Mouse (Mus musculus) cerebellum, adult 8-10 months (tissue): ENCODE measurements at regions not wholly inside any gene's neighbourhood (a gene's known extent, or its start where the extent isn't known, plus 50 kb on each side); places are given as distances from the start of the nearest gene placed in this dataset.
A peak's percentile ranks its signal among the peaks of the same experiment; 100 is the strongest.

Experiments used
- DNase-seq: peaks from one replicate; pipeline ENCODE4 v3.0.0; 2022

DNA sequence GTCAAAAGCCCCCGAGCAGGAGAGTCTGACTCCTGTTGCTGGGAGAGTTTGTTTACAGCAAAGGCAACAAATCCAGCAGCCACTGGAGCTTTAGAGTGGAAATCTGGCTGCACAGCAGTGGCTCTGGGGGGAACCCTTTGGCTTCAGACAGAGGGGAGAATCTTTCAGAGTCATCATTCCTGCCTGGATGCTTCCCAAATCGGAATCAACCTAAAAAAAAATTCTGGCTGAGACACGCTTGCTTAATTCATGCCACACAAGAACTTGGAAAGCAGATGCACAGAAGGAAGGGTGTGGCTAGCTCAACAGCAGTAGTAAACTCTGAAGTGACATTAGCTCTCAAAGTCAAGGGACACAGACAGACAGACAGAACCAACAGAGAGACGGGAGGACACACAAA lies 175.8 kb upstream of the Nfe2l3 start:
- no peak for DNase-seq

DNA sequence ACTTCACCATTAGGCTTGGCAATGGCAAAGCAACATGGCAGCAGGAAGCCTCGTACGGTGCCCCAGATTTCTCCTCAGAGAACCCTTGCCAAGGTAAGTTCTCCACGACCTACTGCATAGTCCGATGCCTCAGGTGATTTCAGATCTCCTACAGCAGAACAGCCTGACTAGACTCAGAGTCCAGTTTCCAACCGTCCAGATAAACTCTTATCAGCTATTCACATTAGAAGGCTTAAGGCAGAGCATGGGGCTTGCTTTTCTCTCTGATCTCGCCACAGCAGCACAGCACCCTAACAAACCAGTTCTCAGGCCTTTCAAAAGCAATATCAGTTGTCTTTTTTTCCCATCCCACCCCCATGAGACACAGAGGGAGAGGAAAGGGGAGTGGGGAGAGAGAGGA lies 174.9 kb upstream of the Nfe2l3 start:
- no peak for DNase-seq

DNA sequence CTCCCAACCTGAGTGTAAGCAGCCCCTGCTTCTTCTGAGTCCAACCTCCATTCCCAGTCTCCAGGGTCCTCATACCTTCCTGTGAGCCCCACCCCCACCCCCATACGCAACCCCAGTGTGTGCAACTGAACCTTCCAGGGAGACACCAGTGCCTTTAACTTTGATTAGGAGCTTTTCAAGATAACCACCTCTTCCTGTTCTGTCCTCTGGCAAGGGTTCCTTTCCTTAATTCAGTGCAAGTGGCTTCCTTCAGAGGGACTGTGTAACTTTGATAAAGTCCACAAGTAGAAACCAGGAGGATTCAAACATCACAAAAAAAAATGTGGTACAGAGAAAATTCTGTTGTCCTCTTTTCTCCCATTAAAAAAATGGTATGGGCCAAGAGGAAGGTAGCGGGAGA lies 174.2 kb upstream of the Nfe2l3 start:
- no peak for DNase-seq

DNA sequence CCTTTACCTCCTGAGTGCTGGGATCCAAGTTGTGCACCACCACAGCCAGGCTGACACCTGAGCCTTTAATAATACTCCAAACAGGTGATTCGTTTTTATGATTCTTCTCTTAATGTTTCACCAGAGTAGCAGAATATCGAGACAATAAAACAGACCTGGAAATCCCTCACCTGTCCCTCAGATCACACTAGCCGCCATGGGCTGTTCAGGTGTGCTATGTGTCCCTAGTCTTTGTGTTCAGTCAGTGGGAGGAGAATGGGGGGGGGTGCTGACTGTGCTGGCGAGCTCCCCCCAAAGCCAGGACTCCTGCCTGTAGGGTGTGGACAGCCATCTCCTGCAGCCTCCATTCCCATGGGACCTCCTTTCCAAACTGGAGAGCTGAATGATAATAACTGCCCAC lies 168.9 kb upstream of the Nfe2l3 start:
- DNase-seq = no peak

DNA sequence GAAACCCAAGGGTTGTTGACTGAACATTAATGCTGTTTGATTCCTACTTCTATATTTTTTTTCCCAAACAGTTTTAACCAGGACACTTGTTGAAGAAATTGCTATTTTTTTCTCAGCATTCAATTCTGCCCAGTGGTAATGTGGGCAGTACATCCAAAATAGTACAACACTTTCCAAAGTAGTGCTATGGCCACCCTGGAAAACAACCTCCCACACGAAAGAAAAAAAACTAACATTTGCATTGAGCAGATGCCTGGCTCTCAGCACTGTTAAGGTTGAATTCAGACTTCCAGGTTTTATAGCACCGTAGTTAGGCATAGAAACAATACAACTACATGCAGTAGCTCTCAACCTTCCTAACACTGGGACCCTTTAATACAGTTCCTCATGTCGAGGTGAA lies 167.1 kb upstream of the Nfe2l3 start:
- DNase-seq = no peak

DNA sequence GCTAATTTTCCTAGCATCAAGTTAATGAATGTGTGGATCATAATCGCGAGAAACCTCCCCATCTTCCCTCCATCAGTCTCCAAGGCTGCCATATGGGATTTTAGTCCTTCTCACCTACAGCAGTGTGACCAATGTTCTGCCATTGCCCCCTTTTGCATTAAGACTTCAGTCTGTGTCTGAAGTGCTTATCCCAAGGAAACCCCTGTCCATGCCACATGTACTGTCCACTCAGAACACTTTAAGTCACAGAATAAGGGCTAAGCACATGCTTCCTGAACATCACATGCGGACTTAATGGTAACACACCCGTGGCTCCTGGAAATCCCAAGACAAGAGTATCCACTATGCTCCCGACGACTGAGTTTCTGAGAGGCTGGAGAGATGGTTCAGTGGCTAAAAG lies 165.7 kb upstream of the Nfe2l3 start:
- no peak for DNase-seq

DNA sequence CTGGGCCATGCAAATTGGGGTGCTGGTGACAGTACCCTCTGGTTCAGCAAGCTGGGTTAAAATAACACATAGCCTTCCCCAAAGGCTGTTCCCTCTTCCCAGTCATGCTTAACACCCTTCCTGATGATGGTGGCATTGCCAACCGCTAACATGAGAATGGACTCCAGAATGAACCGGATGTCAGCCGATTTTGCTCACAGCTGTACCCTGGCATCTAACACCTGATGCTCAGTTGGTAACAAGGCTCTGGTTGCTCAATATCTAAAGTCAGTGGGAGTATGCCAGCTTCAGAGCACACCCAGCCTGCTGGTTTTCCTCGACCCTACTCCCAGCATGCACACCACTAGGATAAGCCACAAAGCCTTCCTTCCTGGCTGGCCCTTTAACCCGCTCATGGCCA lies 164.6 kb upstream of the Nfe2l3 start:
- no peak for DNase-seq

DNA sequence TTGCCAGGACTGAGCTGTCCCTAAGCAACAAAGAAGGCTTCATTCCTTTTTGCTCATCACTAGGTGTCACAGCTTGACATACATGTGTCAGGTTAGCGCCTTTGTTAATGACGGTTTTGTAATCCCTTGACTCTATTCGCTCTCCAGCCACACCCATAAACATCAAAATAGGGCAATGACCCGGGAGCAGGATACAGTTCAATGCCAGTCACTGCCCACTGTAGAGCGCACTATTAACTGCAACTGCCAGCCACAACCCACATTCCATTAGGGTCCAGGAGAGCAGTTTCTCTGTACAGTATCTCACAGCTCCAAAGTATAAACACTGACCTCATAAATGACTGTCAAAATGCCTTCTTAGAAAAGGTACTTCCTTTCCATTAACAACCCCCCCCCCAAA lies 163.5 kb upstream of the Nfe2l3 start:
- DNase-seq = no peak

DNA sequence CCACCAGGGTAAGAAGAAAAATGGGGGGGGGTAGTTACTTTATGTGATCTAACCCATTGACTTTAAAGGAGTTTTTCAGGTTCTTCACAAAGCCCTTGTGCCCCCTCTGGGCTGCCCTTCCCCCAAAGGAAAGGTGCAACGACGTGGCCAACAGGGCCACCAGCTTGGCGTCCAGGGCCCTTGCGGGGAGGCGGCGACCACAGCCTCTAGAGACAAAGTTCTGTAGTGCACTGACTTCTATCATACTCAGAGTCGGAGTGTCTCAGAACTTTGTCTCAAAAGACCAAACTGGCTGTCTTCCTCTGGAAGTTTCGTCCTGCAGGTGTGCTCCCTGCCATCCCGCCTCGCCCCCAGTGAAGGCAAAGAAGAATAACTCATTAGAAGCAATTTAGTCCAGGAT lies 162.9 kb upstream of the Nfe2l3 start:
- no peak for DNase-seq

DNA sequence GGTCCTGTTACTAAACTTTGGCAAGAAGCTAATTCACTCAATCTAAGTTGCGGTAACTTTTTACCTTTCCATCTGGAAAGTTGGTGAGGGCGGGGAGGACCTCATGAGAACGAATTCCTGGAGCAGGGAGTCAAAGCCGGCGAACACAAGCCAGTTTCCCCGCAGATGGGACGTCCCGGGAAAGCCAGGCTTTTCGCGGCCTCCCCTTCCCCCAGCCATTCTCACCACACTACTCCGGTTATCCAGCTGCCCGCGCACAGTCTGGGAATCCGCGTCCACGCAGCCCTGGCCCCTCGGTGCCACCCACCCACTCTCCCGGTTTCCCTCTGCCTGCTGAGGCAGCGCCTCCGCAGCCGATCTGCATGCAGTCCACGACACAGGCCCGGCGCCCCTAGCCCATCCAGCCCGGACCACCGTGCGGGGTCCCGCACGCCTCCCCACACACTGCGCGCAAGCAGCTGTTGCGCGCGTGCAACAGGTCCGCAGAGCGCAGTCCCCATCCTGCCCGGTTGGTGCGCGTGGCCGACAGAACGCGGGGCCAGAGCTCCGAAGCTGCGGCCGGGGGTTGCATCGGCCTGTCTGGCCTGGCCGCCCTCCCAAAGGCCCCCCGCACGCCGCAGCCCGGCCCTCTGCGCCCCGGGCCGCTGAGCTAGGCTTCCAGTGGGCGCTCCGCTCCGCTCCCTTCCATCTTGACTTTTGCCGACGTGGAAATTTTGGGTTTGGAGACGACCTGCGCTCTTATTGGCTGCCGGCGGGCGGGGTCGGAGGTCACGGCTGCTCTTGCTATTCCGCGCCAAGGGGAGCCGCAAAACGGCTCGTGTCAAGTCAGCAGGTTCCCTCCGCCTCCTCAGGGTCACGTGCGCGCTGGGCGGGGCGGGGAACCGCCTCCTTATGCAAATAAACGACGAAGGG lies 162.0 kb upstream of the Nfe2l3 start:
- DNase-seq = peak; percentile 2

DNA sequence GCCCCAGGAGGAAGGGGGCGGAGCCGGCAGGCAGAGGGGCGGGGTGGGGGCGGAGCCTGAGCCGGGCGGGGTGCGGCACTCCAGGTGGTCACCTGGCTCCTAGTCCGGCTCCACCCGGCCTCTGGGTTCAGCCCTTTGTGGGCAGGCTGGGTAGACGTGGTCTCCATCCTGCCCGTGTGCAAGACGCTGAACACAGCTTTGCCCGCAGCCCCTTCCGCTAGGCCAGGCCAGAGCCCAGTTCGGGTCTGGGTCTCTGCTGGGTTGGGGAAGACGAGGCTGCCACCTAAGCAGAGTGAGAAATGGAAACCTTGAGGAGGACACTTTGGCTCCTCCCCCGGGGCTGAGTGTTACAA lies 161.4 kb upstream of the Nfe2l3 start:
- no peak for DNase-seq

DNA sequence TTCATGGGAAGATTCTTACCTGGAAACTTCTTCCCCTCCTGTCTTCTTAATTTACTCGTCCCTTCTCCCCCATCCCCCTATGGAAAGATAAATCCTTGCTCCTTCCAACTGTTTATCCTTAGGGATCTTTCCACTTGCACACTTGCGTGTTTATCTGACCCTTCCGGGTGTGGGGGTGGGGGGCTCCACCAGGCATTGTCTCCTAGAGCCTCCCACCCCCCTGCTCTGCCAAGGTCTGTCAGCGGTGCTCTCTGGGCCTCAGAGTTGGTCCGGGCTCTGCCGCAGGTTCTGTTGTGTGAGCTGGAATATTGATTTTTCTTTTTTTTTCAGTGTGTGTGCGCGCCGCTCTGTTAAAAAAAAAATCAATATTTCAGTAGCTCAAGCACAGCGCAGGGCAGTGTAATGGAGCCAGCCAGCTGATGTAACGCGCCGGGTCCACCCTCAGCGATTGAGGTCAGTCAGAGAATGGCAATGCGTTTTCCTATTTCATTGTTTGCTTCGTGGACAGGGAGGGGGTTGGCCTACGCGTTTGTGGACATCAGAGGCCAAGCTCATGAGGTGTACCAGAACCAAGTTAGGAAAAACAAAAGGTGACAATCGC lies 160.2 kb upstream of the Nfe2l3 start:
- DNase-seq = no peak

DNA sequence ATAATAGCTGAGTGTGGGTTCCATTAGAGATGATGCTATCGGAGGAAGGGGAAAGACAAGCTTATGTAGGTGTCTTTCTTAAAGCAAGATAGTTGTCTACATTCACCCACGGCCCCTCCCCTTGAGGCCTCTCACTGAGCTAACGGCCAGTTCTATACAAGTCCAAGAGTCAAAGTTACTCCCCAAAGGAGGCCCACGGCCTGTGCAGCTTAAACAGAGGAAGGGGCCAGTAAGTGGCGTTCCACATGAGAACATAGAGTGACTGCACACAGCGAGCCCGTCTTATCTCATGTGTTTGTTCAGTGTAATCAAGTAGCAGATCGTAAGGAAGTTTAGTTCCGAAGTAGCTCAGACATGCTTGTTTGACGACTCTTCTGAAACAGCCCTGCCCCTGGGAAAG lies 153.0 kb upstream of the Nfe2l3 start:
- no peak for DNase-seq

DNA sequence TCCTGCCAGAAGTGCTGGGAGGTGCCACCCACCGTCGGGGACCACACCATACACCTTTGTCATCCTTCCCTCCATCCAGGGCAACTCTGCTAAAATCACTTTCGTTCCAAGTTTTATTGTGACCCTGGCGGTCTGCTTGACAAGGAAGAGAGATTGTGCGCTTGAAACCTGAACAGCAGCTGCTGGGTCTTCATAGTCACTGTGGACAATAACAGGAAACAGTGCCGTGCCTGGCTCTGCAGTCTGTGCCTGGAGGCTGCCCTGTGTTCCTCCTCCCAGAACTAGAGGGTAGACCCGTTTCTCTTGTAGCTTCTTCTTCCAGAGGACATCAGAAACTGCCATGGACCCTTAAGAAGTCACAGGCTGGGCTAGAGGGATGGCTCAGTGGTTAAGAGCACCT lies 152.2 kb upstream of the Nfe2l3 start:
- DNase-seq = no peak

DNA sequence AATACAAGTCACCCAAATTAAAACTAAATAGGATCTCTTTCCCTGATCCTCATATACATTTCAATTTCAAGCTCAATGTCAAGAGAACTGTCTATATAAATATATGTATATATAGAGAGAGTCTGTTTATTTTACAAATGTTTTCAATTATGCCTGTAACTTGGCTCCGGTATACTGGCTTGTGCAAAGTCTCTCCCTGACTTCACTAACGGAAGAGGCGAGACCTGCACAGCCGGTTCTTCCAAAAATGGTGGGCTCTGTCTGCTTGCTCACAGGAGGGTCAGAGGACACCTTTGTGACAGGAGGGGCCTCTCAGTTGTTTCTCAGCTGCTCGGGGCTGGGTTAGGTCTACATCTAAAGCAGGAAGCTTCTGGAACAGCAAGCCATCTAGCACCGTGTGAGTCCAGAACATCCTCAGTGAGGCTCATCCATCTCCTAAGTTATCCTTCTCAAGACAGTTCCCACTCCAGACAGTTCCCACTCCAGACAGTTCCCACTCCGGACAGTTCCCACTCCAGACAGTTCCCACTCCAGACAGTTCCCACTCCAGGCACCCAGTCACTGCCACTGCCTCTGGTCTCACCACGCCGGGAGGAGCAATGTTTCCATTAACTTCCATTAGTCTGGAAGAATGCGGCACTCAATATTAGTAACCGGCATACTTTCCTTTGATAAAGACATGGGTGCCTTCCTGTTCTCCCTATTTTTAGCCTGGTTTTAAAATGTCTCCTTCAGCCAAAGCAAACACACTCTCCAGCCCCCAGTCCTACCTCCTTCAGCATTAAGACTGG lies 148.4 kb upstream of the Nfe2l3 start:
- DNase-seq = no peak

DNA sequence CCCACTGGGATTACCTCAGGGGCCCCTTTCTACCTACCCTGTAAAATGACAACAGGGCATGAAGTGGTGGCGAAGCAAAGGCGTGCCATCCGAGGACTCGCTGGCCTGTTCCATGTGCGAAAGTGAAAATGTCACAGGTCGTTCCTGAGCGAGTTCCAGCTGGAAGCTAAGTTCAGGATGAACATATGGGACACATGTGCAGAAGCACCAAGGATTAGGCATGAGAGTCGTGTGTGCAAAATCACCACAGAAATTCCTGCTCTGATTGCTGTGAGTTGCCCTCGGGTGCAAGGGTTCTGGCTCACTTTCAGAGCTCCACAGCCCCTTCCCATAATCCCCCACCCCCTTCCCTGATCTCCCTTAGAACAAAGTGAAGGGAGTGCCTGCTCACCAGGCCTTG lies 147.6 kb upstream of the Nfe2l3 start:
- DNase-seq = no peak

DNA sequence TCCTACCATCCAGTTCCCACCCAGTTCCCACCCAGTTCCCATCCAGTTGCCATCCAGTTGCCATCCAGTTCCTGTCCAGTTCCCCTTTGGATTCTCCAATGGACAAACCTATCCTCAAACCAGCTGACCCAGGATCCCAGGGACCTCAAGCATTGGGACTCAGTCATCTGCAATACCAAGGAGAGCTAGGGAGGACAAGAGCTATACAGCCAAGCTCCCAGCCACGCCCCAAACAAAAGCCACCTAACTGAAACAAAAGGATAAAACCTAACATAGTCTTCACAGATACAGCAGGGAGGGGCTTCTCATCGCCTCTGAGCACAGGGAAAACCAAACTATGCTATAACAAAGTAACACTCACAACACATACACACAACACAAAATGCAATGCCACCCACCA lies 145.6 kb upstream of the Nfe2l3 start:
- DNase-seq = no peak

DNA sequence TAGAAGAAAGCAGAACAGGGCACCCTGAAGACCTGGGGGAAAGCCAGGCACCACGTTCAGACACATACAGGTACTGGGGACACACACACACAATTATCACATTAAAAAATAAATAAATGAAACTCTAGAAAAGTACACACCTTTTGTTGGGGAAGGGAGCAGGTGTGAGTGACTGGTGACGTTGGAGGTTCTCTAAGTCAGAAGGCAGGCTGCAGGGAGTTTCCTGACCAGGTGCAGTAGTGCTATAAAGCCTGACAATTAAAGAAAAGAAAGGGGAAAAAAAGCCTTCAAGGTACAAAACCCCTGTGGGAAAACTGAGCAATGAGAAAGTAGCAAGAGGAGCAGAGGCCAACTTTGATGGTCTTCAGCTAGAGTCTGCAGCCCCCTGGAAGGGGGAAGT lies 145.1 kb upstream of the Nfe2l3 start:
- DNase-seq = no peak

DNA sequence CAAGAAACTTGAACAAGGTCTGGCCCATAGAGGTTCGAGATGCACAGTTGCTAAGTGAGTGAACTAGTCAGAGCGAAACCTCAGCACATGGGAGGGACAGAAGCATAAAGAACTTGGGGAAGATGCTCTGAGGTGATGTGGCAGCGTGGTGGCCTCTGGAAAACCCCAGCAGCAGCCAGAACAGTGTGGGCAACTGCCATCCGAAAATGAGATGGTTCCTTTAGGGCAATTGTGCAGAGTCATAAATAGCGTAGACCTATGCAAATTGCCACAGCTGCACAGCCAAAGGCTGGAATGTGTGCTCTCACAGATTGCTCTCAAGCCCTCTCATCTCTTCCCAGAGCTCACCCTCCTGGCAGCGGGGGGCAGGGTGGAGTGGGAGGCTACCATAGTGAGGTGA lies 144.7 kb upstream of the Nfe2l3 start:
- no peak for DNase-seq

DNA sequence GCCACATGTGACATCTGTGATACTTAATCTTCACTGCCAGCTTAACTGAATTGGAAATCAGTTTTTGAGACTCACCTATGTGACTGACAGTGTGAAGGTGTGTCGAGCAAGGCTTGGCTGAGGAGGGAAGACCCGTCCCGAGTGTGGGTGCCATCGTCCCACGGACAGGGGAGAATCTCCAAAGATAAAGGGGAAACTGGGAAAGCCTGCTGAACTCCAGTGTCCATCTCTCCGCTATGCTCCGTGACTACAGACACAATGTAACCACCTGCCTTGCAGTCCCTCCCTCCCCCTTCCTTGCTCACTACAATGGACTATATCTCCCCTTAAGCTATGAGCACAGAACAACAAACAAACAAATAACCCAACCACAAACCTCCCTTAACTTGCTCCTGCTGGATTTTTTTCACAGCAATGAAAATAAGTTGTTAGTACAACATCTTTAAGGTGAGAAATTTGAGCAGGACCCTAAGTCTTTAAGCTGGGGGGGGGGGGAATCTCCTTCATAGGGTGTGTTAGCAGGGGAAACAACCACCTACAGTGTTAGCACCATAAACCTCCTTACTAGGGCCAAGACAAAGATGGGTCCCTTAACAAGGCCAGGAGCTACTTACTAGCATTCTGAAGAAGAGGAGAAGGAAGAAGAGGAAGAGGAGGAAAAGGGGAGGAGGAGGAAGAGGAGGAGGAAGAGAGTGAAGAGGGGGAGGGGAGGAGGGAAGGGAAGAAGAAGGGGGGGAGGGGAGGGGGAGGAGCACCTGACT lies 144.0 kb upstream of the Nfe2l3 start:
- no peak for DNase-seq

DNA sequence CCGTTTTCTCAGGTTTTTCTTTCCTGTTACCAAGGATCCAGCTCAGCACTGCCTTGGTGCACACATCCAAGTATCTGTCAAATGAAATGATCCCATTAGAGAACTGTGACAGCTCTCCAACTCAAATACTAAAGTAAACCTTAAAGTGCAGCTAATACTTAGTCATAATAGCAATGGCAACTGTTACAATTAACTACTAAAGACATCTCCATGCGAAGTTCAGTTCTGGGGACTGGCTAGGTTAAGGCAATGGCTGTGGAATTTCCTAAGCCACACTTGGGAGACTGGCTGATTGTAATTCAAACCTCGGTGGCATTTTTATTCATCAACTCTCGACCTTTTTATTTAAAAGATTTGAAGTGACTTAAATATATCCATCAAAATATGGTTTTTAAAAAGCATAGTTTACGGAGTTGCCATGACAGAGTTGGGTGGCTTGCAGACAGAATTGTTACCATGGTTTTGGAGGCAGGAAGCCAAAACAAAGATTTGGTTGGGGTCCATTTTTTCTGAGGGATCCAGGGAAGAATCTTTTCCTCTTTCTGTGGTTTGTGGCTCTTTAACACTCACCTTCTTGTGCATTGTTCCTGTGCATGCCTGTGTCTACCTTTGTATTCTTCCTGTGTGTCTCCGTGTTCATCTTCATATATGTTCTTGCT lies 143.3 kb upstream of the Nfe2l3 start:
- DNase-seq = no peak

DNA sequence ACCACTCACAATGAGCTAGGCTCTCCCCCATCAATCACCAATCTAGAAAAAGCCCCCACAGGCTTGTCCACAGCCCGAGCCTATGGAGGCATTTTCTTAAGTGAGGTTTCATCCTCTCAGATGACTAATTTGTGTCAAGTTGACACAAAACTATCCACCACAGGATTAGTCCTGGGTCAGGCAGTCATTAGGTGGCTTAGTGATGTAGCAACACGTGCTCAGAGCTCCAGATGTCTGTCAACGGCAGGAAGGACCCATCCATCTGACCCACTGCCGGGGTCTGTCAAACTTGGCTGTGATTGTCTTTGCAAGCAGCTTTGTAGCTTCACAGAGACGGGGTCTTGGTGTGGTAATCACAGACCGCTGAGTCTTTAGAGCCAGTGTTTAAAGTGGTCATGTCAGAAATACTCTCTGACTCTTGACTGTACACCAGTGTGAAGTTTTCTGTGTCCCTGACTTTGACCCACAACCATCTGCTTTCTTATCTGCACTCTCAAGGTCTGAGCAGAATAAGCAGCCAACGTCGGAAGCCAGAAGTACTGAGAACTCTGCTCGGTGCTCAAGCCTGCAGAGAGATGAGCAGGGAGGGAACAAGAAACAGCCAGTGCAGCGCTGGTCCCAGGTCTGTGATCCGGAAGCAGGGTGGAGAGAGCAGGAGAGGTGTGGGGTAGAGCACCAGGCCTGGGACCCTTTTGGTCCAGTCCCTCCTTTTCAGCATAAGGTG lies 131.6 kb upstream of the Nfe2l3 start:
- no peak for DNase-seq
